Mouse (Mus musculus): ENCODE data around the gene Tlk1. TPM values are rescaled to one million over a fixed set of nuclear protein-coding genes. Genes with fewer than 3 reads are reported as not detected.

Gene Tlk1
- total RNA-seq (2021) (10 to 100 TPM; 60.9 to 61.1 TPM), polyA plus RNA-seq (2012; rRNA removed) (3.1 TPM in 2 replicates)
- long read RNA-seq, full-length matches to known transcripts, result 16 of 33 reads
- long read RNA-seq, partial matches to known transcripts, result 2 of 33 reads
- long read RNA-seq, other reads (novel, unspliced or antisense), result 15 of 33 reads

DNA sequence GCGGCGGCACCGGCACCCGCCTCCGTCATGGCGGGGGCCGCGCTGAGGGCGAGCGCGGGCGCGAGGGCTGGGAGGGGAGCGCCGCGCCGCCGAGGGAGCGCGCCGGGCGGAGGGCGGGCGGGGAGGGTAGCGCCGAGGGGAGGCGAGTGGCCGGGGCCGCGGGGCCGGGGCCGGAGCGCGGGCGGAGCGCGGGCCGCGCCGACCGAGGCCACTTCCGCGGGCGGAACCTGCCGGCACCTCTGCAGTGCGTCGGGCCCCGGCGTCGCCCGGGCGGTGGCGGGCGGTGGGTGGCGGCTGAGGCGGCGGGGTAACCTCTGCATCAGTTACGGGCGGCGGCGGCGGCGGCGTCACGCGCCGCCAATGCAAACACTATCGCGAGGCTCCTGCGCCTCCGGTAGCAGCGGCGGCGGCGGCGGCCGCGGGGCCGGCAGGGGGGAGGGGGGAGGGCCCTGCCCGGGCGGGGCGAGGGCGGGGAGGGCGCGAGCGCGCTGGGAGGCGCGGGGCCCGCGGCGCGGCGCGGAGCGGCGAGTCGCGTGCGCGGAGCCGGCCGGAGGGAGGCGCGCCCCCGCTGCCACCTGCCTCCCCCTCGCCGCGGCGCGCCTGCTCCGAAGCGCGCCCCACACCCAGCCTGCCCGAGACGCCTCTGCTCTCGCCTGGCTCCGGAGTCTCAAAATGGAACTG, at the start of gene Tlk1:
Gene Tlk1, minus strand, starts transcription at position 358 of the 681 bp plus-strand sequence.
- peak; percentile 88 for DNase-seq

DNA sequence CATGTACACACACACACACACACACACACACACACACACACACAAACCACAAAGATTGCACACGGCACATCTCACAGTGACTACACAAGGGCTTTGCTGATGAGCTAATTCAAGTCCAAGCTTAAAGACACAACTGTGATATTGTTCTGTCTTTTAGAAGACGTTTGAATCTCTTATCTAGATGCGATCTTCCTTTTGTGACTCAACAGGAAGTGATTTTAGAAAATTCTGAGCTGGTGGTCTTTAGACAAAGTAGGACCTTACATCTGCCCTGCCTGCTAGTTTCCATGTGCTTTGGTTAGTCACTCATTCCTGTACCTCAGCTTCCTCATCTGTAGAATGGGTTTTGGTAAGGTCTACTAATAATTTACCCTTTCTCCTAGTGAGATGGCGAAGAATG, 49.6 kb upstream of the Tlk1 start:
- no peak for DNase-seq

DNA sequence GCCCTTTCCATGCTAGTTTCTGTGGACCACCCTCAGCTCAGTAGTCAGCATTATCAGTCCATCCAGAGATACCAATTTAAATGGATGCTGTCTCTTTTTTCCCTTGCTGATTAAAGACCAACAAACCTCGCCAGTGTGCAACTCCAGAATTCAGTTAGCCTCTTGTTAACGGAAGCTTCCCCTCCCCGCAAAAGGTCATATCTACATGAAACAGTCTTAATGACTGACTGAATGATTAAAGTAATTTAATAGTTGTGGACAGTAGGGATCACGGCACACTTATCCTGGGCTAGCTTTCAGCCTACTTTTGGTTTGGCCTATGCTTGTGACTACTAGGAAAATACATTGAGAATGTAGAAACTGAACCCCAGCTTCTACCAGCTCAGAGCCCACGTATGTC, 47.6 kb upstream of the Tlk1 start:
- DNase-seq, result no peak

DNA sequence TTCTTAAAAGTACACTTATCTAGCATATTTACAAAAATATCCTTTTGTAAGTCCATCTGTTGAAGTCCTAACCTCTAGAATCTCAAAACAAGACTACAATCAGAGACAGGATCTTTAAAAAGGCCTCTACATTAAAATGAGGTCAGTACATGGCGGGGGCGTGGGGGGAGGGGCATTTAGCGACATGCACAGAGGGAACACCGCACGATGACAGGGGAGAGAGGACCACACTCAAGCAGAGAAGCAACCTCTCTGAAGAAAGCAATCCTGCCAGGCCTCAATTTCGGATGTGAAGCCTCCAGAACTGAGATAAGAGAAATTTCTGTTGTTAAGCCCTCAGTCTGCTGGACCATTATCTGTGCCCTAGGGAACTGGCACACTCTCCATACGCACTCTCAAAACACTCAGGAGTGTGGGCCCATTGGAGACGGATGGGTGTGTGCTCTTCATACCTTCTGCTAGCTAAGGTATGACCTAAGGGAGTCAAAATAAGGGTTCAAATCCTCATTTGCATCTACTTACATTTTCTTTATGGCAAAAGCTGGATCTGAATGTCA, 46.0 kb upstream of the Tlk1 start:
- no peak for DNase-seq

DNA sequence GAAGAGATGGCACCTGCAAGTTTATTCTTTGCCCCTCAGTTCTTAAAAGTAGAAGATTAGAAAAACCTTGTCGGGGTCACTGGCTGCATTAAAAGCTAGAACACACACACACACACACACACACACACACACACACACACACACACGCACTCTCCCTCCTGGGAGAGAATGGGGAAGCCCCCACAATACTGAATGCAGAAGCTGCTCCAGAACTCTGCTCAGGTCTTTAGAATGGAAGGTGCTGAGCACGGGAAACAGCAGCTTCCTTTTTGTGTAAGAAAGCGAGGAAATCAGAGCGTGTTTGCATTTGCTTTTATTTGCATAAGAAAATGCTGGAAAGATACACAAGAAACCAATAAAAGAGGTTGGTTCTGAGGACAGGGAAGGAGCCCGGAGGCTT, 45.3 kb upstream of the Tlk1 start:
- no peak for DNase-seq

DNA sequence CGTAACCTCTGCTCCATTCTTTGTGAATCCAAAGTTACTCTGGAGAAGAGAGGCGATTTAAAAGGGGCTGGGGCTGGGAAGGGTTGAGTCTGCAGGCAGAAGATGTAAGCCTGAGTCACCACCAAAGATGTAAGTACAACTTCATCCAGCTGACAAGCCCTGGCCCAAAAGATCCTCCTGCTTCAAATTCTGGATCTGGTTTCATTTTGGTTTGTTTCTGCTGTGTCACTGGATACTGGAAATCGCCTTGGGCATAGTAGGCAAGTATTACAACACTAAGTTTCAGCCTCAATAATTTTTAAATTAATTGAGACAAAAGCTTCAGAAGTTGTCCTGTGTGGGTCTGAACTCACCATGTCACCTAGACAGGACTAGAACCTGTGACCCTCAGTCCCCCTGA, 43.6 kb upstream of the Tlk1 start:
- DNase-seq, result no peak

DNA sequence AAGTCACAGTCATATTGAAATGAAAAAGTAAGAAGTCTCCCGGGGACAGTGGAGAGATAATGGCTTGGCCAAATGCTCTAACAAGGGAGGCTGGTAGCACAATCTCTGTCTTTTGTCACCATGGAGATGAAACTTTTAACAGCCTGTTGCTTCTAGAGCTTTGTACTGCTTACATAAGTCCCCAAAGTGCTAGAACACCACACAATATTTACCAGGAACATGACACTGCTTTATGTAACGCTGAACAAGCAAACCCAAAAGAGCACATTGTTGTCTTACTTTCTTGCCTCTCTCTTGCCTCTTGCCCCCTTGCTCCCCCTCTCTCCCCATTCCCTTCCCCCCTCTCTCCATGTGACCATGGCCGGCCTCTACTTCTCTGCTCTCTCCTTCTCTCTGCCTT, 41.7 kb upstream of the Tlk1 start:
- DNase-seq, result no peak

DNA sequence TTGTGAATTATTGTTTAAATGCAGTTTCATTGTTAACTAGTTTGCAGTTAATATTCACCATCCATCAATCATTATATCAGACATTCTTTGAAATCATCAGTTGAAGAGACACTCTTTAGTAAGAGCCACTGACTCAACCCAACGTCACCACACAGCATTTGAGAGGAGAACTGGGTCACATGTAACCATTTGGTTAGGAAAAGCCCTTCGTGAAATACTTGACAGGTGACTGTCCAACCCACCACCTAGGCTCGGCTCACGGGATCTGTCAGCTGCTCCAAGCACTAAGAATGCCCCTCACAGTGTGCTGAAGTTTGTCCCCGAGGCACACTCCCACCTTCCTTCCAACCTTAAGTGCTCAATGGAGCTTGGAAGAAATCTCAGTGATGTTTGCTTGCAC, 37.4 kb upstream of the Tlk1 start:
- peak; percentile 48 for DNase-seq

DNA sequence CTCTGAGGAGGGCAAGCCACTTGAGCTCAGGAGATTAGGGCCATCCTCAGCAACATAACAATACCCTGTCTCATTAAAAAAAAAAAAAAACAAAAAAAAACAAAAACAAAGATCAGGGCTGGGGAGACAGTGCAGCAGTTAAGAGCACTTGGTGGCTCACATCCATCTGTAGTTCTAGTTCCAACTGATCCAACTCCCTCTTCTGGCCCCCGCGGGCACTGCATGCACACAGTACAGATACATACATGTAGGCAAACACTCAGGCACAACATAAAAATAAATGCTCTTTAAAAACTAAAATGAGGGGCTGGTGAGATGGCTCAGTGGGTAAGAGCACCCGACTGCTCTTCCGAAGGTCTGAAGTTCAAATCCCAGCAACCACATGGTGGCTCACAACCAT, 34.2 kb upstream of the Tlk1 start:
- DNase-seq, result no peak

DNA sequence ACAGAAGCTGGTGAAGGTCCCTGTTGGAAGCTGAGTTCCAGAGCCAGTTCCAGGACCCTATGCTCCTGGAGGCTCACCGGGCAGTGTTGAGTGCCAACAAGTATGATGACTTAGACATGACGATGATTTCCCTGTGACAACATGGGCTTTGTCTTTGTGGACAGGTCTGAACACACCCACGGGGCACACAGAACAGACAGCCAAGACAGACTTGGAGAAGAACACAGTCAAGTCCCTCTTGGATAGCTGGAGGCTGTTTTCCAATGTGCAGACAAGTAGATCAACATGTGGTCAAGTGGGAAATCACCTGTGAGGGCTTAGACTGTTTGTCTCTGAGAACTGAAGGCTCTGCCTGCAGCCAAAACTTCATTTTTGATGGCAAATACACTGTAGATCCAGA, 31.4 kb upstream of the Tlk1 start:
- no peak for DNase-seq

DNA sequence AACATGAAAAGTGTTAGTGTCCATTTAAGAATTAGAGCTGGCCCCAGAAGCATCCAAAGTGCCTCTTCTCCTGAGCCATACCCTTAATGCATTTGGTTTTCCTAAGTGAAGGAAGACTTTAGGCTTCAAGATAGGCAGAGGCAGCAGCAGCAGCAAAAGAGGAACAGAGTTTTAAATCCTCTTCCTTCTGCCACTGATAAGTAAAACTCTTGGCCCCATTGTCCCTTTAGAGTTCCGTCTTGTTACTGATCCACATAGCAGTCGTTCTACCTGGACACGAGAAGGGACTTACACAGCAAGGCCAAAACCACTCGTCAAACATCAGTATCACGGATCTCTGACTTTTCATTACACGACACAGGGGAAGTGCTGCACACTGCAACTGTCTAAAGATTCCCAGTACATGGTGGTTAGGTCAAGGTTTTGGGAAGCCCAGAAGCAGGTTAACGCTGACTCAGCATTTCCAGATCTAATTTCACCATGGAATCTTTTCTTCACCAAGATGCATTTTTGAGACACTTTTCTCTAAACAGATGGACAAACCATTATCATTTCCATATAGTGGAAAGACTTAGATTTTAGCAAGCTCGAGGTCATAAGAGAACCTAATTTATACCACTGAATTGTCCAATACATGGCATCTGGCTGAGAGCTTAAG, 28.8 kb upstream of the Tlk1 start:
- no peak for DNase-seq

DNA sequence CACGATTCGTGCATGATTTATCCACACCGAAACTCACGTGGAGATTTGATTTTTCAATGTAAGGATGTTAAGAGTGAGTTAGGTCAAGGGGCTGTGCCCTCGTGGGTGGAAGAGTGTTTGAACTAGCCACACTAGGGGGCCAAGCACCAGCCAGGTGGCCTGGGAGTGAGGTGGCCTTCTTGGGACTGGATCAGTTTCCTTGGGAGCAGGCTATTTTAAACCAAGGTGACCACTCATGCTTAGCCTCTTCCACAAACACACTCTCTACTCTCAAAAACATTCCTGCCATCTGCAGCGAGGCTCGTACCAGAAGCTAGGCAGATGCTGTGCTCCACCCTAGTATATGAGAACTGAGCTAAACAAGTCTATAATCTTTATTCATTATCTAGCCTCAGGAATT, 27.8 kb upstream of the Tlk1 start:
- DNase-seq, result no peak

DNA sequence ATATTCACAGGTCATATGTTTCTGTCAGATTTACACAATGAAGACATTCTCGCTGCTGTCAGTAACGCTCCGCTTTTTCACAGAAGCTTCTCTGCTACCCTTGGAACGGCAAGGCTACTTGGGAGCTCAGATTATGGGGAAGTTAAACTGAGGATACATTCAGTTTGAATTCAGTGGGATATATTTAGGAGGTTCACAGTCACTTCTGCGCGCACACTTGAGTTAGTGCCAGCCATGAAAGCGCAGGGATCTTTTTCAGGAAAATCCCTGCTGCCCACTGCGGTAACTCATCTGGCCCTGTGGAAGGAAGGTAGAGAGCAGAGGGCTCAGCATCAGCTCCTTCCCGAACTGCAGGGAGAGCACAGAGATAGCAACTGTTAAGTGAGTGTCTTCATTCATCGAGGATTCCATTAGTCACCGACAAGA, 27.3 kb upstream of the Tlk1 start:
- no peak for DNase-seq

DNA sequence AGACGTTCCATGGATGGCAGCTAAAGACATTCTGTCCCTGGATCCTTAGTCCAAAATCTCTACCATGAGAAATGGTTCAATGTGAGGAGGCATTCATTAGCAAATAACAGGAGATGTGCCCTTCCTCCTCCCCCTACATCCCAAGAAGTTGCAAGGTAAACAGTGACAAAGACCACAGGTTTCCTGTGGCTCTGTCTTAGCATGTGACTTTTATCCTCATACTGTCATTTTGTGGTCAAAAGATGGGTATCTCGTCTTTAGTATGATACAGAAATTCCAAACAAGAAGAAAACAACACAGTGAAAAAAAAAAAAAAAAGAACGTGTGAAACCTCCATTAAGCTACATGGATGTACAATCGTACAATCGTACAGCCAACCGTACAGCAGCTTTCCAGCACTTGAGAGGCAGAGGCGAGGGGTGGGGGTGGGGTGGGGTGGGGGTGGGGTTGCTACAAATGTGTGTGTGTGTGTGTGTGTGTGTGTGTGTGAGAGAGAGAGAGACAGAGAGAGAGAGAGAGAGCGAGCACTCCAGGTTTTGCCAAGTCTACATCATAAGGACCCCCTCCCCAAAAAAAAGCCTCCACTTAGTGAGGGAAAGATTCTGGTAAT, 26.8 kb upstream of the Tlk1 start:
- no peak for DNase-seq

DNA sequence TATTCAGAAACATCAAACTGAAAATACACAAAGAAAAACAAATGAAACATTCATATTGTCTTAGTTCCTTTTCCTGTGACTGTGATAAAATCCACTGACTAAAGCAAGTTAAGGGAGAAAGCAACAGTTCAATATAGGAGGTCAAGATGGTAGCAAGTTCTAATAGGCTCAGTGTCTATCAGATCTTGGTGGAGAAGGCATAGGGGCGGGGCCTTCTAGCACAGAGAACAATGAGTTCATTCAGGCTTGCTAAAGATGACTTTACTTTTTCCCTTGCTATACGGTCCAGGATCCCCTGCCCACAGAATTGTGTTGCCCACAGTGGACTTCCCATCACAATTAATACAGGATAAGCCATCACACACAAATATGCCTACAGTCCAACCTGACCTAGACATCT, 20.3 kb upstream of the Tlk1 start:
- no peak for DNase-seq

DNA sequence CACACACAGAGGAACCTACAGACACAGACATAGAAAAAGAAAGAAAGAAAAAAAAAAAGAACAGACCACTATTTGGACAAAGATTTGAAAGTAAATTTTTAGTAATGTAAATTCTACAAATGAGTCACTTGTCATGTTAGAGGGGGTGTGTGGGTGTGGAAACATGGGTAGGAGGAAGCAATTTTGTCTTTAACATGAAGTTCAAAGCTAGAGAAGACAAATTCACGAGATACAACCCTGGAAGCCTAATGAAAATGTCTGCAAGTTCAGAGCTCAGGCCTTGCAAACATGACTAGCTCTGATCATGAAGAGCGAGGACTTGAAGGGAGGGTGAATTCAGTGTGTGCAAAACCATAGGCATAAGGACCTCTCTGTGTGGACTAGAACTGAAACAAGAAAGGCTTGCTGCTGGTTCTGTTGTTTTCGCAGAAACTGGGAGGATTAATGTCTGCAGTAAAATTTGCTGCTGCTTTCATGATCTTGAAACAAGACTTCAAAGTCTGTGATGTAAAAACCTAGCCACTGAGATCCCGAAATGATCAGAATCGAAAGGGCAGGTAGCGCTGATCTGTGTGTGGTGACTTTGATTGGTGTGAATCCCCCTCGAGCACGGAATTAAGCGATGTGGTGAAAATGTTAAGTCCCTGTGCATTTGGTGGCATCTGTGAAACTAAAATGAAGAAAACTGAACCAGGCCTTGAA, 19.3 kb upstream of the Tlk1 start:
- DNase-seq, result no peak

DNA sequence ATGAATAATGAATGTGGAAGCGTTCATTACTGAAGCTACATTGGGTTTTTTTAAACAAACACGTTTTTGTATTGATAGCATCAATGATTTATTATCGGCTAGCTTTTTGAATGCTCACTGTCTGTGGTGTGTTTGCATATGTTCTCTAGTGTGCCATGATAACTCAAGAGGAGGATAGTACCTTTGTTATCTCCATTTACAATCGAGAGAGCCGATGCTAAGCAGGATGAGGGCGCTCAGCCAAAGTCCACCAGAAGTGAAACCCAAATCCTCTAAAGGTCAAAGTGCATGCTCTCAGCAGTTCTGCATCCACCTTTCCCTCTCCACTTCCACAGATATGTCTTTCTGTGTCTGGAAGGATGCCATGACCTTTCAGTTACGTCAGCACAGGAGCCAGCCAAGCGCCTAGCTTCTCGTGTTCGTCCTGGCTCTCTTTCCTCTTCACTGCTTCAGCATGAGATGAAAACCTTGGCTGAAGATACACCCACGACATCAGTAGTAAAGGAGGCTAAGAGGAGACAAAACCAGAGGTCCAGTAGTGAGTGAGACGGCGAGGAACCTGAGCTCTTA, 16.6 kb upstream of the Tlk1 start:
- DNase-seq, result peak; percentile 76

DNA sequence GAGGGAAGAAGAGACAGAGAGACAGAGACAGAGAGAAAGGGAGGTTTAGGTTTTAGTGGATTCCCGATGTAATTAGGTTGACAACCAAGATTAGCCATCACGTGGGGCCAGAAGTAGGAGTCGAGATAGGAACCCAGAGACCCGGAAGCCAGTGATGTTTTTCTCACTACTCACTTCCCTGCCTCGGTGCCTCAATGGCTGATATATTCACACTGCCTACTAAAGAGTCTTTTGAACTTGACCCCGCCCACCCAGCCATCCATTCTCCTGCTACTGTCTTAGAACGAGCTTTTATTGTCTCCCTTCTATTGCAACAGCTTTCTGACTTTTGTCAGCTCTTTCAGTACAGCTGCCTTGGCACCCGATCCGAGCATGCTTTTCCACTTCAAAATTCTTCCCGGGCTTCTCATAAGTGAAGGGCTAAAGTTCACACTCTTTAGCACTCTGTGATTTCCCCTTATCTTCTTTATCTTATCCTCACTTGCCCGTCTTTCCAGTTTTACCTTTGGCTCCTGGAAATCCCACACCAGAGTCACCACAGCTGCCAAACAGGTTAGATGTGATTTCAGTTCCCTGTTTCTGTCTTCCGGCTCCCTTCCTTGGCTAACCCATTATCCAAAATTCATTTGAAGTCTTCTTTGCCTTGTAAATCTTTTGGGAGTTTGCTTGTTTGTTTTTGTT, 13.1 kb upstream of the Tlk1 start:
- no peak for DNase-seq

DNA sequence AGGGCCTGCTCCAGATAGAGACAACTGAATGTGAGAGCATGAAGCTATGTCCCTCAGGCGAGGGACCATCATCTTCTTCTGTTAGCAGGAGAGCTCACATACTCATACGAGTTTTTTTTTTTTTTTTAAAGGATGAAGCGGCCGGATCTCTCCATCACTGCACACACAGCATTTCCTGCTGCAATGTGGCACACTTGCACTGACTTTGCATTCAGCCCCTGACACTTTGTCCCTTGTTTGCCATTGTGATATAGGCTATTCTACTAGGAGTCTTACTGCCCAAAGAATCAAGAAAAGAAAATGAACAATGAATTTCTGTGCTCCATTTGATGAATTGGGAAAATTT, 10.8 kb upstream of the Tlk1 start:
- no peak for DNase-seq

DNA sequence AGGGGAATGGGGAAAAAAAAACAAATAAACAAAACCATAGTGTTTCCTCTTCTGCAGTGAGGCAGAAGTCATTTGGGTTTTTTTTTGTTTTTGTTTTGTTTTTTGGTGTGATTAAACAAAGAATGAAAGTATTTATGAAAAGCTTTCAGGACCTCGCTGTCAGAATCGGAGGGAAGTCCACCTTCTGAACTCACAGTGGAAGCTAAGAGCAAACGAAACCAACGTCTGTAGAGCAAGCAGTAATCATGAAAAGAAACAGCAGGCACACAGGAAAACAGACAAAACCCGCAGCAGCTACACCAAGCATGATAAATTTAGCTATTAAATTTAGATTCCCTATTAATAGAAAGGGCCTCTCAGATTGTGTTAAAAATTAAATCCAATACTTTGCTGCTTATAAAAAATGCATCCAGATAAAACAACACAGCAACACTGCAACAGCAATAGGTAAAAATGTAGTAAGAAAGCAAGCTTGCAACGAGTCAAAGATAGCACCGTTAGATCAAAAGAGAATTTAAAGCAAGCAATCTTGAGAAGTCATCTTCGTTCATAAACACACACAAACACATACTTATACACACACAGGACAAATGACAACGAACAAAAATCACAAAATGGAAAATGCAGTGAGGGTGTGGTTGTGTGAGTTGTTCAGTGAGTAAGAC, 10.2 kb upstream of the Tlk1 start:
- DNase-seq, result no peak

DNA sequence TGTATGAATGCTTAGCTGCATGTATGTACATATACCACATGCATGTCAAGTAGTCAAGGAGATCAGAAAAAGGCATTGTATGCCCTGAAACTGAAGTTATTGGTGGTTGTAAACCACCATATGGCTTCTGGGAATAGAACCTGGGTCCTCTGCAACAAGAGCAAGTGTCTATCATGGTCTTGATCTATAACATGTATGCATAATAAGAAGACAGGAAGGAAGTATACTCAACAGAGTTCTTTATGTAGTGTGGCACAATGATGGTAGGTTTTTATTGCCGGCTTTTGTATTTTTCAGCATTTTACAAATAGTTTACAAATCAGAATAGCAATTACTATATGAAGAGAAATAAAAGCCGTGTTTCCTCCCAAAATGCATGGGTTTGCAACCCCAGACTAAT, 9.7 kb upstream of the Tlk1 start:
- DNase-seq, result no peak

Measured in adrenal gland, adult 2 months (tissue).